Mouse (Mus musculus) hindbrain, postnatal 0 days (tissue): ENCODE measurements around the gene Cdadc1. TPM values are rescaled to one million over a fixed set of nuclear protein-coding genes. Genes with fewer than 3 reads are reported as not detected.
"Not testable (repeated sequence)": the region's sequence is repeated elsewhere in the genome, so short reads cannot be mapped to it uniquely, and the experiment has no call there.

ENCODE experiments used
- ATAC-seq: fragments of 200-750 bp; cut with Nextera tagmentation; 2 replicates; pipeline ENCODE4 v1.8.0; 2017; ENCODE audit warnings: mild to moderate bottlenecking, moderate TSS enrichment, moderate library complexity
- DNase-seq: peaks from one replicate; pipeline ENCODE4 v3.0.0-alpha.2; 2015; ENCODE audit warnings: low spot score
- H3K27ac ChIP-seq: fragments of 300-500 bp; sonication (generic); 2 replicates; pipeline ENCODE4 v1.5.1; 2014; ENCODE audit warnings: mild to moderate bottlenecking
- H3K27me3 ChIP-seq: fragments of 300-500 bp; sonication (generic); 2 replicates; pipeline ENCODE4 v1.6.1; 2014; ENCODE audit warnings: low read length, mixed read lengths; ENCODE audit not compliant: insufficient read depth
- H3K36me3 ChIP-seq: fragments of 300-500 bp; sonication (generic); 2 replicates; pipeline ENCODE4 v1.6.1; 2014; ENCODE audit warnings: low read length, mixed read lengths; ENCODE audit not compliant: insufficient read depth
- H3K4me1 ChIP-seq: fragments of 300-500 bp; sonication (generic); 2 replicates; pipeline ENCODE4 v1.6.1; 2014; ENCODE audit warnings: antibody characterized with exemption, low read length, mixed read lengths; ENCODE audit not compliant: insufficient read depth
- H3K4me2 ChIP-seq: fragments of 300-500 bp; sonication (generic); 2 replicates; pipeline ENCODE4 v1.6.1; 2014; ENCODE audit warnings: low read depth, mild to moderate bottlenecking, low read length, moderate library complexity, mixed read lengths
- H3K4me3 ChIP-seq: fragments of 300-500 bp; sonication (generic); 2 replicates; pipeline ENCODE4 v1.5.1; 2014; ENCODE audit warnings: low read length
- H3K9ac ChIP-seq: fragments of 300-500 bp; sonication (generic); replicated peaks from 2 replicates; pipeline ENCODE4 v1.6.1; 2014; ENCODE audit warnings: mild to moderate bottlenecking, low read length, moderate library complexity, mixed read lengths
- H3K9me3 ChIP-seq: fragments of 300-500 bp; sonication (generic); 2 replicates; pipeline ENCODE4 v1.6.1; 2016; ENCODE audit warnings: low read length, mixed read lengths
- CTCF ChIP-seq: IDR thresholded peaks from 2 replicates; pipeline ENCODE4 v1.5.1; 2016; ENCODE audit warnings: antibody characterized with exemption, control low read depth, low read depth
- WGBS: fragments of 180-500 bp; shearing (Covaris S2); extraction: QIAGEN DNeasy Blood & Tissue Kit; methylation state at CpG from one replicate; pipeline ENCODE4 v1.1.7; 2014; 5-methylcytosine and 5-hydroxymethylcytosine counted together
- polyA plus RNA-seq: library from polyadenylated mRNA; unstranded; fragments of >200 nt; fragmentation: Nextera tagmentation; extraction: Ambion mirVana; gene quantifications from 2 replicates; pipeline ENCODE4 v1.2.1, GENCODE M21; 2015
- total RNA-seq: library from RNA; depleted of rRNA; stranded (reverse); fragments of >200 nt; gene quantifications from 2 replicates; pipeline ENCODE4 v1.2.3, GENCODE M21; 2014

Cdadc1 gene
- total and polyA plus RNA-seq, 2 experiments from 2014 or later: 5.2 to 36.3 TPM

DNA sequence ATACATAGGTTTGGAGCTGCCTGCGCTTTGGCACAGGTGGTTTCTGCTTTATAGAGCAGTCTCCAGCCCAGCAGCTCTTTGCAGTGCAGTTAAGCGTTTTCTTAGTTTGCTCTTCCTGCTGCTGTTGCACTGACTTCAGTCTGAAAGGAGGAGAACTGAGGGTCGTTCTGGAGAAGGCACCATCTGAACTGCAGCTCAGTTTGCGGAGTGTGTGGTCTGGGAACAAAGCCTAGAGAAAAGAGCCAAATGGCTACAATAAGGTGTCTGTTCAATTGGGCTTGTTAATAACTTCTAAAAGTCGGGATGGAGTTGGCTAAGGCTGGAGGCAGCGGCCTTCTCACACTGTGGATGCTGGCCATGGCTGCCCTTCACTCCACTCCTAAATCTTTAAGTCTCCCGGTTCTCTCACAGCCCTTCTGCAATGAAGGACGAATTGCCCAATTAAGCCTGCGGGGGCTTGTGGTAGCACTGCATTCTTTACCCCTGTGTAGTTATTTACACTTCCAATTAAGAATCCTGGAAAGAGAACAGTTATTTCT lies 29.5 kb upstream of the Cdadc1 start:
- H3K9ac ChIP-seq: no peak overlapping the region
- H3K4me3 ChIP-seq: peak overlapping the region; percentile 62
- H3K4me1 ChIP-seq: no peaks in the 10 kb centered on the region
- no peaks in the 10 kb centered on the region for H3K9me3 ChIP-seq
- no peak overlapping the region for H3K27ac ChIP-seq
- 28% methylated on average over 9 of the region's 9 CpGs for WGBS
- TF ChIP-seq CTCF: no peak
- ATAC-seq: peak; percentile 24; the same call in 1 of the 2 replicates
- peak overlapping the region; percentile 73 for H3K4me2 ChIP-seq
- no peaks in the 10 kb centered on the region for H3K36me3 ChIP-seq
- DNase-seq: peak; percentile 49
- no peaks in the 10 kb centered on the region; the same call in 1 of the 2 replicates for H3K27me3 ChIP-seq

DNA sequence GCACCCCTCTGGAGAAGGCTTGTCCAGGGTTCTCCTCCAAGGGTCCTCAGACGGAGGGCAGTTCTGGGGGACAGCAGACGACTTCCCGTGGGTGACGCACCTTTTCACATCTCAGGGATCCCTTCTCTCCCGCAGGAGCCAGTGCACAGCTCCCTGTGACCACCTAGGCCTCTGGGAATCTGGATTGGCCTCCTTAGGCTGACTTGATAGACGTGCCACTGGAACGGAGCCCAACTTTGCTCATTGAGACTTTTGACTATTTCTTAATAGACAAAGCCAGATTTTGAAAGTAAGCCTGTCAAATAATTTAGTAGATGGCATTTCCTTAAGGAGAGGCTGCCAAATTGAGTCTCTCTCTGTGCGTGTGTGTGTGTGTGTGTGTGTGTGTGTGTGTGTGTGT lies 29.0 kb upstream of the Cdadc1 start:
- Histone ChIP-seq H3K27me3 (no peaks in the 10 kb centered on the region; the same call in 1 of the 2 replicates), H3K27ac (no peak overlapping the region), H3K9ac (peak overlapping the region; percentile 50; the same call in 1 of the 2 replicates), H3K9me3 (no peaks in the 10 kb centered on the region), H3K36me3 (no peaks in the 10 kb centered on the region), H3K4me1 (no peaks in the 10 kb centered on the region), H3K4me3 (peak overlapping the region; percentile 62), H3K4me2 (peak overlapping the region; percentile 73)
- peak; percentile 47 for DNase-seq
- no peak for ATAC-seq
- TF ChIP-seq CTCF: no peak
- 28% methylated on average over 8 of the region's 8 CpGs for WGBS

- TF ChIP-seq CTCF: peak; percentile 12; the same call in 1 of the 2 replicates
- Histone ChIP-seq H3K4me2 (peak overlapping the region; percentile 73), H3K4me3 (peak overlapping the region; percentile 62), H3K9ac (peak overlapping the region; percentile 50), H3K4me1 (no peaks in the 10 kb centered on the region), H3K9me3 (no peaks in the 10 kb centered on the region), H3K27me3 (no peaks in the 10 kb centered on the region; the same call in 1 of the 2 replicates), H3K36me3 (no peaks in the 10 kb centered on the region), H3K27ac (peak overlapping the region; percentile 62)
- under 1% methylated on average over 51 of the region's 51 CpGs for WGBS
- ATAC-seq (peak; percentile 53), DNase-seq (peak; percentile 73)
Measured at GRCm38 (mm10) chr14:59625806-59626364, 28.1 kb upstream of the Cdadc1 start.

- WGBS: under 1% methylated on average over 65 of the region's 65 CpGs
- ATAC-seq: peak; percentile 86
- Histone ChIP-seq H3K4me1 (no peaks in the 10 kb centered on the region), H3K4me2 (peak within 1 kb of the TSS; percentile 73), H3K4me3 (peak within 1 kb of the TSS; percentile 62), H3K27ac (peak within 1 kb of the TSS; percentile 62), H3K27me3 (no peaks in the 10 kb centered on the region; the same call in 1 of the 2 replicates), H3K9me3 (no peaks in the 10 kb centered on the region), H3K9ac (peak within 1 kb of the TSS; percentile 50), H3K36me3 (no peaks in the 10 kb centered on the region)
- TF ChIP-seq CTCF: peak; percentile 82
- peak; percentile 90 for DNase-seq
Measured at GRCm38 (mm10) chr14:59625158-59625805, 27.5 kb upstream of the Cdadc1 start, which contains the start of gene Shisa2. Shisa2 (plus strand) TSS chr14:59625308.

DNA sequence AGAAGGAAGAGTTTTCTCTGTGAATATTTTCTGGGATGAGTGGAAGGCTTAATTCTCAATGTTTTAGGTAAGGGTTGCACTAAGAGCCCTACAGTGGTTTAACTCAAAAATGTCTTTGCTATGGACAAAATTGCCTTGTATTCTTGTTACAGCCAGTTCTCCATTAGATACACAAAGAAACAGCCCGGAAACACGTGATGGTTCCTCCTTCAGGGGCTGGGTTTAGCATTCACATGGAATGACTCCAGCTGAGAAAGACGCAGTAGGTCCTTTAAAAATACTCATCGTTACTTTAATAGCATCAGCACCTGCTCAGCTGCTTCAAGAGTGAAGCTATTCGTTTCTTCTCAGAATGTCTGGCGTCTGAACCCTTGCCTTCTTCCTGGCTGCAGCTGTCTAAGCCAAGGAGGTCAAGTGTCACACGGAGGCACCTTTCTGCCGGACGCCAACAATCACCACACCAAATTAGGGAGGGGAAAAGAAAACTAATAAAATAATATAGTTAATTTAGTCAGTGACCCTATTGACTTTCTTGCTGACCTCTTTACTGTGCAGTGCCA lies 26.6 kb upstream of the Cdadc1 start:
- Histone ChIP-seq H3K27me3 (no peaks in the 10 kb centered on the region; the same call in 1 of the 2 replicates), H3K9me3 (no peaks in the 10 kb centered on the region), H3K9ac (no peak overlapping the region), H3K4me3 (no peak overlapping the region), H3K36me3 (no peaks in the 10 kb centered on the region), H3K4me1 (no peaks in the 10 kb centered on the region), H3K4me2 (peak overlapping the region; percentile 73; the same call in 1 of the 2 replicates), H3K27ac (no peak overlapping the region)
- DNase-seq (no peak), ATAC-seq (no peak)
- no peak for TF ChIP-seq CTCF
- WGBS: 39% methylated on average over 9 of the region's 9 CpGs

- WGBS: 70% methylated on average over 7 of the region's 7 CpGs
- Histone ChIP-seq H3K36me3 (no peaks in the 10 kb centered on the region), H3K4me2 (no peak overlapping the region), H3K27ac (no peak overlapping the region), H3K4me3 (no peak overlapping the region), H3K27me3 (no peaks in the 10 kb centered on the region), H3K9ac (no peak overlapping the region), H3K4me1 (no peaks in the 10 kb centered on the region), H3K9me3 (no peaks in the 10 kb centered on the region)
- DNase-seq (no peak), ATAC-seq (no peak)
- TF ChIP-seq CTCF: no peak
Measured at GRCm38 (mm10) chr14:59616802-59617201, 19.0 kb upstream of the Cdadc1 start.

GRCm38 (mm10) chr14:59614149-59614548 lies 16.4 kb upstream of the Cdadc1 start:
- H3K4me1 ChIP-seq, H3K27me3 ChIP-seq, H3K36me3 ChIP-seq, H3K9me3 ChIP-seq, H3K4me2 ChIP-seq, H3K27ac ChIP-seq, H3K9ac ChIP-seq, H3K4me3 ChIP-seq, DNase-seq, ATAC-seq: not testable (repeated sequence)
- WGBS: 79% methylated on average over 3 of the region's 3 CpGs
